Comparison of ENCODE assay signal across 24 mouse cellular contexts in the genomic region with DNA sequence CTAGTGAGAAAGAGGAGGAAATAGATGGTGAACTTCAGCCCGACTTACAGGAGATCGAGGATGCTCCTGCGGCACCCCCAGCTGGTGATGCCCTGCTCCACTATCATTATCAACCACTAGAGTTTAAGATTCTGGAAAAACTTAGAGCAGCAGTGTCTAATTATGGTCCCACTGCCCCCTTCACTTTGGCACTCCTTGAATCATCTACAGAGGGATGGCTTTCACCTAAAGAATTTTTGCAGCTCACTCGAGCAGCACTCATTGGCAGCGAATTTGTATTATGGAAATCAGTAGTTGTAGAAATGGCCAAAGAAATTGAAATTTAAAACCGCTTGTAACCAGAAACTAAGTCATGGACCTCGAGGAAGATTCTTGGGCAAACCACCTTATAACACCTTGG.
"Had no signal": no experiment of that assay in that cellular context is flagged by ENCODE, and none has a peak within 500 bp of the region (broad histone marks: within the 10 kb centered on the region; RNA-seq: fewer than 3 reads in every experiment).

No protein-coding gene starts in this region.

- DNase-seq: kidney, adult 9 months; kidney, postnatal 14 days; kidney, postnatal 4 days; layer of hippocampus, postnatal 36 days; left cerebral cortex, postnatal 4 days; liver, postnatal 0 days; right cerebral cortex, adult 18-20 months; right cerebral cortex, postnatal 14 days; right cerebral cortex, postnatal 4 days; thymus, adult 2 months; thymus, postnatal 14 days; thymus, postnatal 4 days had no signal

- H3K9ac ChIP-seq: limb, embryonic 12.5 days; limb, embryonic 15.5 days; liver, embryonic 14.5 days; liver, postnatal 0 days; lung, embryonic 14.5 days; midbrain, embryonic 13.5 days; neural tube, embryonic 12.5 days; neural tube, embryonic 15.5 days had no signal

- H3K4me2 ChIP-seq: limb, embryonic 12.5 days; limb, embryonic 15.5 days; liver, embryonic 11.5 days; lung, embryonic 14.5 days; midbrain, embryonic 13.5 days; neural tube, embryonic 12.5 days; neural tube, embryonic 15.5 days had no signal

- H3K4me1 ChIP-seq: limb, embryonic 12.5 days; limb, embryonic 15.5 days; midbrain, embryonic 13.5 days; neural tube, embryonic 12.5 days; neural tube, embryonic 15.5 days had no signal

- ATAC-seq: liver, postnatal 0 days; lung, postnatal 0 days; midbrain, embryonic 13.5 days; midbrain, embryonic 16.5 days had no signal

- H3K27me3 ChIP-seq: limb, embryonic 12.5 days; limb, embryonic 15.5 days; midbrain, embryonic 13.5 days; neural tube, embryonic 12.5 days; neural tube, embryonic 15.5 days had no signal

- H3K4me3 ChIP-seq: limb, embryonic 12.5 days; limb, embryonic 15.5 days; midbrain, embryonic 13.5 days; neural tube, embryonic 12.5 days; neural tube, embryonic 15.5 days had no signal

- H3K36me3 ChIP-seq: limb, embryonic 12.5 days; limb, embryonic 15.5 days; midbrain, embryonic 13.5 days; neural tube, embryonic 12.5 days; neural tube, embryonic 15.5 days had no signal

- H3K9me3 ChIP-seq: limb, embryonic 12.5 days; limb, embryonic 15.5 days; midbrain, embryonic 13.5 days; neural tube, embryonic 12.5 days; neural tube, embryonic 15.5 days had no signal

- H3K27ac ChIP-seq: limb, embryonic 12.5 days; limb, embryonic 15.5 days; liver, embryonic 14.5 days; macrophage; midbrain, embryonic 13.5 days; neural tube, embryonic 12.5 days; neural tube, embryonic 15.5 days; stomach, postnatal 0 days had no signal
